Mouse (Mus musculus) brown adipose tissue, adult 24 weeks (tissue): ENCODE data around the gene Cftr. TPM values are rescaled to one million over a fixed set of nuclear protein-coding genes. Genes with fewer than 3 reads are reported as not detected.

Experiments used
- H3K27ac ChIP-seq: fragments of 200-500 bp; replicated peaks from 2 replicates; pipeline ENCODE4 v1.5.1; 2012; ENCODE audit warnings: low read depth, mild to moderate bottlenecking, low read length
- H3K4me1 ChIP-seq: fragments of 200-500 bp; 2 replicates; pipeline ENCODE4 v1.6.1; 2012; ENCODE audit warnings: low read length, mixed read lengths; ENCODE audit not compliant: control insufficient read depth, insufficient read depth, insufficient read length
- H3K4me3 ChIP-seq: fragments of 200-500 bp; 2 replicates; pipeline ENCODE4 v1.5.1; 2012; ENCODE audit warnings: low read depth, mild to moderate bottlenecking, low read length, moderate library complexity; ENCODE audit not compliant: insufficient read depth
- polyA plus RNA-seq: library from polyadenylated mRNA; stranded (reverse); fragments of >200 nt; gene quantifications from 2 replicates; pipeline ENCODE4 v1.2.4, GENCODE M21; 2012; ENCODE audit not compliant: missing spikeins, insufficient read depth, insufficient read length

The Cftr gene
- not detected in 2 replicates for polyA plus RNA-seq

DNA sequence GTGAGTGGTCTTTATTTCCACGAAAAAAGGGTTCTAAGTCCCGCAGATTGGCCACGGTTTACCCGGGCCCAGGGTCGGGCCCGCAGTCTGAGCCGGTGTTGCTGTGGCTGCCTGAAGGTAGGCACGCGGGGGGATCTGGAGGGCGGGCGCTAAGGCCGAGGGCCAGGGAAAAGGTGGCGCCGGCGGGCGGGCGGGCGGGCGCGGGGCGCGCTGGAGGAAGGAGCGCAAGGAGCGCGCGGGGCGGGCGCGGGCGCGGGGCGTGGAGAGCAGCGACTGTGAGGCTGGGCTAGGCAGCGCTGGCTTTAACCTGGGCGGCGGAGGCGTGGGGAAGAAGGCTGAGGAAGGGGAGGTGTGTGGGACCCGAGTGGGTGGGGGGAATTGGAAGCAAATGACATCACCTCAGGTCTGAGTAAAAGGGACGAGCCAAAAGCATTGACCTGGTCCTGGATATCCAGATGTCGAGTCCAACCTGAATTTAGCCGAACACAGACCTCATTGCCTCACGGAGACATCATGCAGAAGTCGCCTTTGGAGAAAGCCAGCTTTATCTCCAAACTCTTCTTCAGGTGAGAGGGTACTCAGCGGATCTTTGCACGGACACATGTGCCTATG lies at the start of gene Cftr:
TSS of gene Cftr (plus strand) at position 377 of the 612 bp plus-strand sequence.
- Histone ChIP-seq H3K4me1 (no peaks in the 10 kb centered on the region), H3K27ac (no peak within 1 kb of the TSS), H3K4me3 (no peak within 1 kb of the TSS)

- Histone ChIP-seq H3K4me3 (no peak overlapping the region), H3K4me1 (no peaks in the 10 kb centered on the region), H3K27ac (no peak overlapping the region)
These were observed 43.1 kb upstream of the Cftr start for GRCm38 (mm10) chr6:18127206-18127983.

DNA sequence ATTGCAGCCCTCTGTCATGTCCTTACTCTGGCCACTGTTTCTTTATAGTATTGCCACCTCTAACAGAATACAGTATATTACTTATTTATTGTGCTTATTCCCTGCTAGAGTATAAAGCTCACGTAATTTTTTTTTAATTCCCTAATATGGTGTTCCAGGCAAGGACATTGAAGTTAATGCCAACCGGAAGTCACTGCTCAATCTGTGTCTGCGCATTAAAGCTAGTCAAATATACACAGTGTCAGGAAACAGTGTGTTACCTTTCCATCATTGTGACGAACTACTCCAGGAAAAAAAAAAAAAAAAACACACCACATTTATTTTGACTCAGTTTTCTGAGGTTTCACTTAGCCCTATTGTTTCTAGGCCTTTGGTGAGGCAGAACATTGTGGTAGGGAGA lies 42.4 kb upstream of the Cftr start:
- Histone ChIP-seq H3K4me1 (no peaks in the 10 kb centered on the region), H3K4me3 (no peak overlapping the region), H3K27ac (no peak overlapping the region)

DNA sequence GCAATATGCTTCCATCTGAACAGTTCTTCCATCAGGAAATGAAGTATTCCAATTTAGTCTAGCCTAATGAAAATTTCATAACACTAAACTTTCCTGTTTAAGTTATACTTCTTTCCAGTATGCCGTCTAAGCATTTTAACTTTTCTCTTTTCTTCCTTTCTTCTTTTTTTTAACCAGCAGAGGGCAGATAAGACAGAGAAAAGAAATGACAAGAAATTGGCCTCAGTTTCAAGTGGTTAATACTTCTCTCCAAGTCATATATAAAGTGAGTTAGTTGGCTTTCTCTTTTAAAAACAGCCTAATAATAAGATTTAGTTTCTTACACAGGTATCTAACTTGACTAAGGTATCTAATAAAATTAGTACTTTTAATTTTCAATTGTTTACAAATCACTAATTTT lies 35.2 kb upstream of the Cftr start:
- H3K27ac ChIP-seq: no peak overlapping the region
- no peaks in the 10 kb centered on the region for H3K4me1 ChIP-seq
- no peak overlapping the region for H3K4me3 ChIP-seq

DNA sequence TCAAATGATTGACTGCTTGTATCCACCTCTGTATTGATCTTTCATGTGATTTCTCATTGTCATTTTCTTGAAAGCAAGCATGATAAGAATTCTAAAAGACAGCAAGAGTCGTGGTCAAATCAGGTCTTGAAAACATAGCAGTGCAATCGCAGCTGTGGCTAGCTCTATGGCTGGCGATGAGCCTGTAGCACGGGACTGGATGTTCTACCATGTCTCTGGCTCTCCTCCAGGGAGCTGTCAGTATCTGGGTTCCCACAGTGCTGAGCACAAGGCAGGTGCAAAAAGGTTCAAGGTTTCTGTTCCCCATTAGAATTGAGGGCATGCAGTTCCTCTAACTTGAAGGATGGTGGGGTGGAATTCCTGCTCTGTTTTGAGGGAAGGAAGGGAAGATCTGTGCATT lies 17.5 kb upstream of the Cftr start:
- no peak overlapping the region for H3K4me3 ChIP-seq

DNA sequence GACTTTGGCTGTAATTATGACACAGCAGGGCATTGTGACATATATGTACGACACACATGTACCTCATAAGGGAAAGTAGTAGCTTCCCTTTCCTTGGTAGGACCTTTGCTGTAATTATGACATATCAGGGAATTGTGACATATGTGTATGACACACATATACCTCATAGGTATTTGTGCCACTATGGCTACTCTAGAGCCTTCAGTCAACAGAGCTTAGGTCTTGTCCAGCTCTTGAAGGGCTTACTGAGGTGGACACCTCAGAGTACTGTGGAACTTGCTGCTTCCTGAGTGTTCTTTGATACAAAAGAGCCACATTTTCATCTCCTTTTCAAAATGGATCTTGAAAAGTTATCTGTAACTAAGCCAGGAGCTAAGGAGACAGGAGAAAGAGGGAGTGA lies 869 bp upstream of the Cftr start:
- Histone ChIP-seq H3K4me1 (no peaks in the 10 kb centered on the region), H3K4me3 (no peak overlapping the region), H3K27ac (no peak overlapping the region)

More for the DNA sequence above, 17.5 kb upstream of the Cftr start:
- H3K4me1 ChIP-seq: no peaks in the 10 kb centered on the region
- no peak overlapping the region for H3K27ac ChIP-seq

GRCm38 (mm10) chr6:18171614-18172013 lies 1.1 kb downstream of the Cftr start:
- no peak overlapping the region for H3K4me3 ChIP-seq
- no peak overlapping the region for H3K27ac ChIP-seq
- no peaks in the 10 kb centered on the region for H3K4me1 ChIP-seq

- Histone ChIP-seq H3K27ac (no peak overlapping the region), H3K4me3 (no peak overlapping the region), H3K4me1 (no peaks in the 10 kb centered on the region)
These were observed 7.0 kb downstream of the Cftr start for GRCm38 (mm10) chr6:18177509-18177908.

DNA sequence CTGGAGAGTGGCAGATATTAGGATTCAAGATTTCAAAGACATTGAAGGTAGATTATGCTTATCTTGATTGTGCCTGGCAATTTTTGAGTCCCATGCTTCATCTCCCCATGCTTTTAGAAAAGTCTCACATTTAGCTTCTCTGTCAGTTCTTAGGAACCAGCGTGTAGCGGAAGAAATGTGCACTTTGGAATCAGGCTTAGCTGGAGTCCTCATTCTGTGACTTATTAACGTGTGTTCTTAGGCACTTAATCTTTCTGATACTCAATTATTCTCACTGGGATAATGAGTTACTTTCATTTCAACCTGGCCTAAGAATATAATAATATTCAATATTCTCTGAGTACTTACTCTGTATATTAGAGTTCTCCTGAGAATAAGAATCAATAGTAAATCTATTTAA lies 10.2 kb downstream of the Cftr start:
- Histone ChIP-seq H3K4me1 (no peaks in the 10 kb centered on the region), H3K27ac (no peak overlapping the region), H3K4me3 (no peak overlapping the region)

GRCm38 (mm10) chr6:18182903-18183302 lies 12.4 kb downstream of the Cftr start:
- no peaks in the 10 kb centered on the region for H3K4me1 ChIP-seq
- H3K4me3 ChIP-seq: no peak overlapping the region
- H3K27ac ChIP-seq: no peak overlapping the region

DNA sequence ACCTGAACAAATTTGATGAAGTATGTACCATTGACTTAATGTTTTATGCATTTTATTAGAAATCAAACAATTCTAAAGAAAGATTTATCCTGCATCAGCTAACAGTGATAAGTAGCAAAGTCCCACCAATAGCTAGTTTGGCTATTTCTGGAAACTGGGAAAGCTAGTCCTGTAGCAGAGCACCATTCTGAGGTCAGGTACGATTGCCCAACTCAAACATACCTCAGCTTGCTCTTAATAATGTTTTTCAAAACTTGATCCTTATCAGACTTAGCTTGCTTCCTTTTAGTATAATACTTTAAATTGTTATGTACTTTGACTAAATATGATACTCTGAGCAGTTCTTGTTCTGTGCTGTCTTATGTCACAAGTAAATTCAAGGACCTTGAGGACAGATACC lies 50.2 kb downstream of the Cftr start:
- Histone ChIP-seq H3K4me1 (no peaks in the 10 kb centered on the region), H3K27ac (no peak overlapping the region), H3K4me3 (no peak overlapping the region)

GRCm38 (mm10) chr6:18223206-18223605 lies 52.7 kb downstream of the Cftr start:
- Histone ChIP-seq H3K4me1 (no peaks in the 10 kb centered on the region), H3K27ac (no peak overlapping the region), H3K4me3 (no peak overlapping the region)

DNA sequence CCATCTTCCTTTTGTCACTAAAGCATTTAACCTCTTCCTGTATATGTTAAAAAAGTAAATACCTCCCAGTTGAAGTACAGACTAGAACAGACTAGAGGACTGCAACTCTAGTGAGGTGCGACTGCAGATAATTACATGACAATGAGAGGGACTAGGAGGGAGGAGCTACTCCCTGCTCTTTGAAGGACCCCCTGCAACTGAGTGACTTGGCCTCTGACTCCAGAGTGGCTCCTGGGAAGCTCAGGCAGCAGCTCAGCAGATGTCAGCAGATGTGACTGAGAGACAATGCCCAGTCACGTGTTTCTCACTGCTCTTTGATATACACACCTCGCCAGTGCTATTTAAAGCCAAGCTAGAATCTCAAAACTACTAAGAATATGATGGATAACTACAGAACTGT lies 54.7 kb downstream of the Cftr start:
- Histone ChIP-seq H3K4me3 (no peak overlapping the region), H3K4me1 (no peaks in the 10 kb centered on the region), H3K27ac (no peak overlapping the region)

DNA sequence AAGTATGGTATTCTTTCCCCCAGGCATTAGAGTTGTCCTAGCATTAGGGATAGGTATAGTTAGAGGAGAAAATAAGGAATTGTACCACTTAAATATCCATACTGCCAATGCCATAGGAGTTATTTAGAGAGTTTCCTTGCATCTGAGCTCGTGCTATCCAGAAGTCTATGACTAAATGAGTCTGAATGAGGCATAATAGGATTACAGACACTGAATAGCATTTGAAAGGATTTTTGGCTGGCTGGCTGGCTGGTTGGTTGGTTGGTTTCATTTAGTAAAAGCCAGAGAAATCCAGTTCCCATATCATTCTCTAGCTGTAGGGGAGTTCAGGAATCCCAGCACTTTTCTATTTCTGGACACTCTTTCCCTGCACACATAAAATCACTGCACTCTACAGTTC lies 76.0 kb downstream of the Cftr start:
- Histone ChIP-seq H3K27ac (no peak overlapping the region), H3K4me1 (no peaks in the 10 kb centered on the region), H3K4me3 (no peak overlapping the region)

- no peak overlapping the region for H3K4me3 ChIP-seq
- H3K27ac ChIP-seq: no peak overlapping the region
- H3K4me1 ChIP-seq: no peaks in the 10 kb centered on the region
These were observed 77.5 kb downstream of the Cftr start for GRCm38 (mm10) chr6:18247891-18248463.

DNA sequence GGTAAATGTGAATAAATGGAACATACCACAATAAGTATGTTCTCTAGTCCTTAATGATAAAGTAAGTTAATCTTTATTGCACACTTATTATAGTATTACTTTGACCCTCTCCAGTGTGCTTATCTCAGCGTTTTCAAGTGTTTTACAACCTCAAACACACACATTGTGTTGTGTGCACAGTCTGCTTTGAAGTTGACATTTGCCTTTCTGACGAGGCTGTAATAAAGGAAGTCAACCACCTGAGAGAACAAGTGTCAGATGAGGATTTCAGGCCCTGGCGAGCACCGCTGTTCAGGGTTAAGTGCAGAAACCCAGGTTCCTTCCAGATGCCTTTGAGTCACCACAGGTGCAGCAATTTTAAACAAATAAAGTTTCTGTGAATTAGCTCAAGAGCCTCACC lies 78.0 kb downstream of the Cftr start:
- Histone ChIP-seq H3K4me3 (no peak overlapping the region), H3K4me1 (no peaks in the 10 kb centered on the region)

More for the DNA sequence above, 78.0 kb downstream of the Cftr start:
- no peak overlapping the region for H3K27ac ChIP-seq
